Mouse (Mus musculus) limb, embryonic 13.5 days (tissue): ENCODE measurements around the gene Gtse1. TPM values are rescaled to one million over a fixed set of nuclear protein-coding genes. Genes with fewer than 3 reads are reported as not detected.

Source experiments
- ATAC-seq: fragments of 200-750 bp; cut with Nextera tagmentation; 2 replicates; pipeline ENCODE4 v1.8.0; 2017; ENCODE audit warnings: low read depth, moderate number of reproducible peaks, moderate TSS enrichment; ENCODE audit not compliant: low FRiP score
- H3K27ac ChIP-seq: fragments of 300-500 bp; sonication (generic); 2 replicates; pipeline ENCODE4 v1.5.1; 2015; ENCODE audit warnings: inconsistent platforms, mild to moderate bottlenecking, moderate library complexity
- H3K27me3 ChIP-seq: fragments of 300-500 bp; sonication (generic); 2 replicates; pipeline ENCODE4 v1.6.1; 2015; ENCODE audit warnings: mild to moderate bottlenecking, inconsistent platforms
- H3K36me3 ChIP-seq: fragments of 300-500 bp; sonication (generic); 2 replicates; pipeline ENCODE4 v1.6.1; 2015; ENCODE audit warnings: inconsistent platforms, mild to moderate bottlenecking, moderate library complexity
- H3K4me1 ChIP-seq: fragments of 300-500 bp; sonication (generic); 2 replicates; pipeline ENCODE4 v1.6.1; 2015; ENCODE audit warnings: inconsistent platforms
- H3K4me2 ChIP-seq: fragments of 300-500 bp; sonication (generic); replicated peaks from 2 replicates; pipeline ENCODE4 v1.6.1; 2015; ENCODE audit warnings: inconsistent platforms, mild to moderate bottlenecking, moderate library complexity
- H3K4me3 ChIP-seq: fragments of 300-500 bp; sonication (generic); 2 replicates; pipeline ENCODE4 v1.5.1; 2015; ENCODE audit warnings: moderate library complexity, mild to moderate bottlenecking, inconsistent platforms
- H3K9ac ChIP-seq: fragments of 300-500 bp; sonication (generic); 2 replicates; pipeline ENCODE4 v1.6.1; 2015; ENCODE audit warnings: mild to moderate bottlenecking, inconsistent platforms
- H3K9me3 ChIP-seq: fragments of 300-500 bp; sonication (generic); 2 replicates; pipeline ENCODE4 v1.6.1; 2016; ENCODE audit warnings: inconsistent platforms
- WGBS: fragments of 180-500 bp; shearing (Covaris S2); methylation state at CpG from one replicate; pipeline ENCODE4 v1.1.7; 2015; 5-methylcytosine and 5-hydroxymethylcytosine counted together
- polyA plus RNA-seq: library from polyadenylated mRNA; unstranded; fragments of >200 nt; fragmentation: Nextera tagmentation; extraction: Ambion mirVana; gene quantifications from 2 replicates; pipeline ENCODE4 v1.2.1, GENCODE M21; 2015

The Gtse1 gene
- polyA plus RNA-seq, 1 experiment from 2014 or later: 26.8 TPM

- H3K4me1 ChIP-seq: peaks cover 14% of the 10 kb centered on the region
- ATAC-seq: no peak
- peak overlapping the region; percentile 82 for H3K4me3 ChIP-seq
- peaks cover 53% of the 10 kb centered on the region for H3K36me3 ChIP-seq
- no peaks in the 10 kb centered on the region for H3K9me3 ChIP-seq
- no peaks in the 10 kb centered on the region for H3K27me3 ChIP-seq
- WGBS: 1% methylated on average over 18 of the region's 18 CpGs
- H3K9ac ChIP-seq: peak overlapping the region; percentile 92
- peak overlapping the region; percentile 93 for H3K4me2 ChIP-seq
- peak overlapping the region; percentile 79 for H3K27ac ChIP-seq
Measured at GRCm38 (mm10) chr15:85879498-85879895, 20.0 kb downstream of the Gtse1 start.

DNA sequence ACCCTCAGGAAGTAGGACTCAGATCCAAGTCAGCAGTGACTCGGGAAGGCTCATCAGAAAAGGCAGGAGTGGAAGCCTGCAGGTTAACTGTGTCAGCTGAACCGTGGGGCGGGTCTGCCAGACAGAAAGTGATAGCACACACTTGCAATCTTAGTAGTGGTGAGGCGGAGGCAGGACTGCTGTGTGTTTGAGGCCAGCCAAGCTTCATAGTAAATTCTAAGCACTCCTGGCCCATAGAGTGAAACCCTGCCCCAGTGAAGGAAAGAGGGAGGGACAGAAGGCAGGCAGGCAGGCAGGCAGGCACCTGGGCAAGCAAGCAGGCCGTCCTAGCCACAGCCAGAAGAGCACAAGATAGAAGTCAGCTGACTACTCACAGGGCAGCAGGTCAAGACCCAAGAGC, 26.1 kb downstream of the Gtse1 start:
- Histone ChIP-seq H3K36me3 (peaks cover 75% of the 10 kb centered on the region), H3K4me1 (peaks cover 2% of the 10 kb centered on the region; the same call in 1 of the 2 replicates), H3K4me2 (no peak overlapping the region), H3K9ac (no peak overlapping the region), H3K27me3 (no peaks in the 10 kb centered on the region), H3K4me3 (no peak overlapping the region), H3K27ac (no peak overlapping the region), H3K9me3 (no peaks in the 10 kb centered on the region)
- WGBS: 85% methylated on average over 5 of the region's 5 CpGs
- no peak for ATAC-seq

GRCm38 (mm10) chr15:85889235-85889634, 29.7 kb downstream of the Gtse1 start:
- WGBS: 92% methylated on average over 4 of the region's 4 CpGs
- ATAC-seq: no peak
- no peaks in the 10 kb centered on the region for H3K27me3 ChIP-seq
- H3K9ac ChIP-seq: no peak overlapping the region
- no peak overlapping the region for H3K4me3 ChIP-seq
- H3K4me1 ChIP-seq: no peaks in the 10 kb centered on the region
- no peaks in the 10 kb centered on the region for H3K9me3 ChIP-seq
- no peak overlapping the region for H3K4me2 ChIP-seq
- H3K36me3 ChIP-seq: peaks cover 91% of the 10 kb centered on the region
- H3K27ac ChIP-seq: no peak overlapping the region

GRCm38 (mm10) chr15:85891971-85892370, 32.4 kb downstream of the Gtse1 start:
- H3K9ac ChIP-seq: no peak overlapping the region
- no peak overlapping the region for H3K4me3 ChIP-seq
- no peak for ATAC-seq
- no peak overlapping the region for H3K4me2 ChIP-seq
- no peaks in the 10 kb centered on the region for H3K27me3 ChIP-seq
- peaks cover 92% of the 10 kb centered on the region for H3K36me3 ChIP-seq
- H3K27ac ChIP-seq: no peak overlapping the region
- WGBS: 86% methylated on average over 10 of the region's 10 CpGs
- no peaks in the 10 kb centered on the region for H3K9me3 ChIP-seq
- H3K4me1 ChIP-seq: no peaks in the 10 kb centered on the region

DNA sequence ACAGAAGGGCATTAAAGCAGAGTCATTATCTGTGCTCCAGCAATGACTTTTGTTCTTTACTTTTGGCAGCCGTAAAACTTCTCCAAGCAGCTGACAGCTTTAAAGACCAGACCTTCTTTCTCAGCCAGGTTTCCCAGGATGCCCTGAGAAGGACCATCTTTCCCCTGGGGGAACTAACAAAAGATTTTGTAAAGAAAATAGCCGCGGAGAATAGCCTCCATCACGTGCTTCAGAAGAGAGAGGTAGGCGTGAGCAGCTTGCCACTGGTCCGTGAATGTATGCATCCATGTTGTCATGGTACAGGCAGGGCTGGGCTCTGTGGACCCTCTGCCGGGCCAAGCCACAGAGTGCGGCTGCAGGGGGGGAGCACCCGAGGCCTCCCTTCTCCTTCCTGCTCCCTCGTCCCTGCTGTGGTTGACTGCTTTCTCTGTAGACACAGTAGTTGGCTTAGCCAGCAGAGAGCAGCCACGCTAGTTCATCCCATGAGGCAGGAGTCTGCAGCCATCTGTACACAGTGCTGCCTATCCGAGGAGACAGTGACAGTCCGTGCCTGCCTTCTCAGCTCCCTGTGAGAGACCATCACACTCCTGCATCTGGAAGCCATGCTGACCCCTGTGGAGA, 33.1 kb downstream of the Gtse1 start:
- no peaks in the 10 kb centered on the region for H3K27me3 ChIP-seq
- H3K4me1 ChIP-seq: no peaks in the 10 kb centered on the region
- no peaks in the 10 kb centered on the region for H3K9me3 ChIP-seq
- WGBS: 82% methylated on average over 13 of the region's 13 CpGs
- no peak overlapping the region for H3K4me2 ChIP-seq
- no peak overlapping the region for H3K27ac ChIP-seq
- H3K36me3 ChIP-seq: peaks cover 96% of the 10 kb centered on the region
- ATAC-seq: no peak
- H3K9ac ChIP-seq: no peak overlapping the region
- no peak overlapping the region for H3K4me3 ChIP-seq

DNA sequence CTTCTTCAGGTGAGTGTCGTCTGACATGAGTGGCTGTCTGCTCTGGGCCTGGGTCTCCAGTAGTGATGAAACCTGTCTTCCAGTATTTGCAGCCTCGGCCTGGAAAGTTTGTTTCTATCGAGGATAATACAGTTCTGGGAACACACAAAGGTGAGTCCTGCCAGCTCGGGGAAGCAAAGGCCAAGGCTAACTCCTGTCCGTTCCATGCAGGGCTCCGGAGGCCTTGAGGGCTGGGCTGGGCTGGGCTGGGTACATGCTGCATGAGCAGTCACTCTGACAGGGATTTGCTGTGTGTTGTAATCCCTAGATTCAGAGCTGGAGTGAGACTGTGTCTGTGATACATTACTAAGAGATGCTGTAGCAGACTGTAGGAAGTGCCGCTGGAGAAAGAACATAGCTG, 34.3 kb downstream of the Gtse1 start:
- no peaks in the 10 kb centered on the region for H3K27me3 ChIP-seq
- H3K27ac ChIP-seq: no peak overlapping the region
- H3K4me2 ChIP-seq: no peak overlapping the region
- no peak overlapping the region for H3K9ac ChIP-seq
- no peaks in the 10 kb centered on the region for H3K9me3 ChIP-seq
- H3K4me1 ChIP-seq: no peaks in the 10 kb centered on the region
- WGBS: 87% methylated on average over 7 of the region's 7 CpGs
- ATAC-seq: no peak
- H3K4me3 ChIP-seq: no peak overlapping the region
- H3K36me3 ChIP-seq: peaks cover 96% of the 10 kb centered on the region

GRCm38 (mm10) chr15:85896284-85896683, 36.7 kb downstream of the Gtse1 start:
- no peak for ATAC-seq
- 16% methylated on average over 8 of the region's 8 CpGs for WGBS

GRCm38 (mm10) chr15:85897113-85897512, 37.6 kb downstream of the Gtse1 start:
- Histone ChIP-seq H3K27me3 (no peaks in the 10 kb centered on the region), H3K4me1 (no peaks in the 10 kb centered on the region), H3K9me3 (no peaks in the 10 kb centered on the region), H3K4me2 (no peak overlapping the region), H3K36me3 (peaks cover 99% of the 10 kb centered on the region), H3K4me3 (no peak overlapping the region), H3K27ac (no peak overlapping the region), H3K9ac (no peak overlapping the region)
- ATAC-seq: no peak
- WGBS: 81% methylated on average over 10 of the region's 10 CpGs

More at GRCm38 (mm10) chr15:85896284-85896683, 36.7 kb downstream of the Gtse1 start:
- H3K4me1 ChIP-seq: no peaks in the 10 kb centered on the region
- H3K4me2 ChIP-seq: no peak overlapping the region
- H3K27me3 ChIP-seq: no peaks in the 10 kb centered on the region
- no peak overlapping the region for H3K4me3 ChIP-seq
- no peak overlapping the region for H3K27ac ChIP-seq
- peaks cover 99% of the 10 kb centered on the region for H3K36me3 ChIP-seq
- H3K9me3 ChIP-seq: no peaks in the 10 kb centered on the region
- no peak overlapping the region for H3K9ac ChIP-seq

GRCm38 (mm10) chr15:85899396-85899795, 39.9 kb downstream of the Gtse1 start:
- H3K4me3 ChIP-seq: no peak overlapping the region
- no peak overlapping the region for H3K4me2 ChIP-seq
- WGBS: 78% methylated on average over 6 of the region's 6 CpGs
- H3K36me3 ChIP-seq: peaks cover 77% of the 10 kb centered on the region
- H3K4me1 ChIP-seq: no peaks in the 10 kb centered on the region
- H3K9me3 ChIP-seq: no peaks in the 10 kb centered on the region
- no peak overlapping the region for H3K9ac ChIP-seq
- H3K27me3 ChIP-seq: no peaks in the 10 kb centered on the region
- ATAC-seq: no peak
- no peak overlapping the region for H3K27ac ChIP-seq

DNA sequence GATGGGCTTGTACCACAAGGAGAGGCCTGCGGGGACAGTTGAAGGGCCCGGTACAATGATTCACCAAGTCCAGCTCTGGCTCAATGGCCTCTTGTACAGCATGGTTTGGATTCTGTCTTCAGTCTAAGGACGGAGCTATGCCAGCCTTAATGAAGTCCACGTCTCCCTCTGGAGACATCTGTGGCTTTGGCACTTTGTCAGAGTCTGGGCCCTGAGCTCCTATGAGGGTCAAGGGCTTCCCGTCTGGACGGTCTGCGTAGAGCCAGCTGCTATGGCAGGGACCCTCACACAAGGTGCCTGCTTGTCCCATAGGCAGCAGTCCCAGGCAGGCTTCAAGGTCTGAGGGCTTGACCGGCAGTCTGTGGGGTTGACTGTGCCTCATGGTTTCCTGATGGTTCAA, 40.8 kb downstream of the Gtse1 start:
- ATAC-seq: no peak
- Histone ChIP-seq H3K36me3 (peaks cover 68% of the 10 kb centered on the region), H3K4me3 (no peak overlapping the region), H3K9me3 (no peaks in the 10 kb centered on the region), H3K9ac (no peak overlapping the region), H3K4me1 (no peaks in the 10 kb centered on the region), H3K4me2 (no peak overlapping the region), H3K27ac (no peak overlapping the region; the same call in 1 of the 2 replicates), H3K27me3 (no peaks in the 10 kb centered on the region)
- 86% methylated on average over 8 of the region's 8 CpGs for WGBS

DNA sequence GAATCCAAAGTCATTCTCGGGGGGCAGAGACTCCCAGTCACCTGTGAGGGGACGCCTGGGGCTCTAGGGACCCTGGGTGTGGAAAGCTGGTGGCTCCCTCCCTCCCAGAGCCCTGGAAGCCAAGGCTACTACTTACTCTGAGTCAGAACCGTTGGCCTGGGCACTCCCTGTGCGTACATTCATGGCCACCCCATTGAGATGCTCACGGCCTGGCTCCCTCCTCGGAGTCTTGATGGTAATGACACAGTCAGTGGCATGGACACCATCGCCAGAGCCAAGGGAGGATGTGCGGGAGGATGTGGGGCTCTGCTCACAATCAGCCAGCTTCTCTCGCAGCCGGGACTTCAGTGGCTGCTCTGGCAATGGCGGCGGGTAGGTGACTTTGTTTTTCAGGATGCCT, 41.3 kb downstream of the Gtse1 start:
- no peak overlapping the region for H3K4me3 ChIP-seq
- H3K36me3 ChIP-seq: peaks cover 63% of the 10 kb centered on the region
- 84% methylated on average over 12 of the region's 12 CpGs for WGBS
- no peaks in the 10 kb centered on the region for H3K27me3 ChIP-seq
- no peaks in the 10 kb centered on the region for H3K9me3 ChIP-seq
- no peaks in the 10 kb centered on the region for H3K4me1 ChIP-seq
- H3K9ac ChIP-seq: no peak overlapping the region
- no peak for ATAC-seq
- H3K4me2 ChIP-seq: no peak overlapping the region
- H3K27ac ChIP-seq: no peak overlapping the region

DNA sequence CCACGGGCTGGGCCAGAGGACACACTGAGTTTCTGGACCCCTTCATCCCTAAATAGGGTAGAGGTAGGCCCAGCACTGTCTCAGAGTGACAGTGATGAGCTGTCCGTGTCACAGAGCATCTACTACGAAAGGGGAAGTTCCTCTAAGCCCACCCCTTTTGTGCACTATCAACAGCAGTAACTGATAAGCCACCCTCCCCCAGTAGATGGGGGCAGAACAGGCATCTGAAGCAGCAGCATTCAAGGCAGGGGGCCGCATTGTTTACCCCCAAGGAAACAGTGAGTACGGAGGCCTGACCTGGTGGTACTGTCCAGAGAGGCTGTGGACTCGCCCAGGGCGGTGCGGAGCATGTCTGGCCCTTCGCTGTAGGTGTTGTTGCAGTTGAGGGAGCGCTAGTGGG, 43.0 kb downstream of the Gtse1 start:
- no peak overlapping the region for H3K4me2 ChIP-seq
- peaks cover 46% of the 10 kb centered on the region for H3K36me3 ChIP-seq
- no peak overlapping the region for H3K4me3 ChIP-seq
- H3K4me1 ChIP-seq: no peaks in the 10 kb centered on the region
- no peak for ATAC-seq
- 89% methylated on average over 10 of the region's 10 CpGs for WGBS
- H3K27ac ChIP-seq: no peak overlapping the region
- H3K9me3 ChIP-seq: no peaks in the 10 kb centered on the region
- H3K27me3 ChIP-seq: no peaks in the 10 kb centered on the region
- H3K9ac ChIP-seq: no peak overlapping the region

DNA sequence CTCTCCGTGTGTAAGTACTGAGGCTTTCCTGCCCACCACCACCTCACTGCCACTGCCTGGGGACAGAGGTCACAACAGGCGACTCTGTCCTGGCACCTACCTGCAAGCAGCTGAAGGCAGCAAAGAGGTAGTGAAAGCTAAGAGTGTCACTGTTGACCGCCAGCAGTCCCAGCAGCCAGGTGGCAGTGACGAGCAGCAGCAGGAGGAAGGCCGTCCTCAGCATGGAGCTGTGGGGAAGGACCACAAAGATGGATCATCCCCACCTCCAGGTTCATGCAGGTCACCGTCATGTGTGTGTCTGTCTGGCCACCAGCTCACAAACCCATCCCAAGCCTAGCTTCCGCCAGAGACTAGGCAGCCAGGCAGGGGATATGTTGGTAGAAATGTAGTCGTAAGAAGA, 44.3 kb downstream of the Gtse1 start:
- no peak overlapping the region for H3K9ac ChIP-seq
- H3K4me2 ChIP-seq: no peak overlapping the region
- H3K4me1 ChIP-seq: no peaks in the 10 kb centered on the region
- 67% methylated on average over 8 of the region's 8 CpGs for WGBS
- no peaks in the 10 kb centered on the region for H3K27me3 ChIP-seq
- peaks cover 33% of the 10 kb centered on the region for H3K36me3 ChIP-seq
- H3K9me3 ChIP-seq: no peaks in the 10 kb centered on the region
- no peak overlapping the region for H3K4me3 ChIP-seq
- no peak overlapping the region for H3K27ac ChIP-seq
- no peak for ATAC-seq
